Mouse (Mus musculus) leukemia stem cell, adult 10-12 weeks (primary cell): ENCODE results near the gene Olfr813. TPM values are rescaled to one million over a fixed set of nuclear protein-coding genes. Genes with fewer than 3 reads are reported as not detected.

Experiments used
- polyA plus RNA-seq: library from polyadenylated mRNA; stranded (reverse); fragments of >175 nt; gene quantifications from 2 replicates; pipeline ENCODE4 v1.2.3, GENCODE M21; 2012; ENCODE audit warnings: low replicate concordance

Olfr813 gene
- polyA plus RNA-seq: not detected in 2 replicates

DNA sequence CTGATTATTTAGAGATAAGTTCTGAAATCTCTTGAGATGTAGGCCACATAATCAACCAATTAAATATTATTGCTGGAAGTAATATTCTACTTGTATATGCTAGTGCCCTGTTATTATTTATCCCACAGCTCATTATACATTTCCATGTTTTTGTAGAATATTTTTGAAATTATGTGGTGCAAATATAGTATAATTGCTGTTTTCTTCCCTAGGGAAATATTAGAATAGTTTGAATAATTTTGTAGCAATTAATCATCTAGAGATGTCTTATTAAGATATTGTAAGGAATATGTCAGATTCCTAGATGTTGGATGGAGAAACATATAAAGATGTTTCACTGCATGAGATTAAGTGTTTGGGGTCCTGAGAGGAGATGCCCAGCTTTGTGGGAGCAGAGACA is at the start of gene Olfr813:
Gene Olfr813, plus strand, starts transcription at position 301 of the 400 bp plus-strand sequence.

DNA sequence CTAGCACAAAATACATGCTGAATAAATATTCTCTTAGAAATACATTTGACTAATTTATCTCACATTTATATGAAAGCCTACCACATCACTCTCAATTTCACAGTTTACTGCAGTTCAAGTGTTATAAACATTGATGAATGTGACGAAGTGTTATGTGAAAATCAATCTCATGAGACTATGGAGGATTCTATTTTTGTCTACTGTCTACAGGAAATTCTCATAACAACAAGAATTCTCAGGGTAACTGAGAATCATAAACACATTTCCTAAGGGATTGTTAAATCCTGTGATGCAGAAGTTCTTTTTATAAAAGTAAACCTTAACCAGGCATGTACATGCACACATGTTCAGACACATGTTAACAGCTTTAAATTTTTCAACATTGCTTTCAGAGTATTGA is 9.2 kb upstream of the Olfr813 start, which contains the start of gene Olfr812:
Gene Olfr812, minus strand, starts transcription at position 101 of the 400 bp plus-strand sequence.

DNA sequence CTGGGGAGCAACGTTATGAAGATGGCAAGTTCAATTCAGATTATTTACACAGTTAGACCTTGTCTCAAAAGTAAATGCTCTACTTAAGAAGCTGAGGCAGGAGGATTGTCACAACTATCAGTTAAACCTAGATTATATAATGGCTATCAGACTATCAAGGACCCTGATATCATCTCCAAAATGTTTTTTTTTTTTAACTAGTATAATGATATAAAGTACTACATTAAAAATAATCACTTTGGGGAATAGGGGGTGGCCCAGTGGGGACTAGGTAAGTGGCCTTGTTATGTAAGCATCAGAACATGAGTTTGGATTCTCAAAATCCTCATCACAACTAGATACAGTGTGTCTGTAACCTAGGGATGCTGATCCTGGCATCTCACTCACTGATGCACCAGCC is 24.6 kb downstream of the Olfr813 start, which contains the start of gene Olfr814:
Gene Olfr814, minus strand, starts transcription at position 101 of the 400 bp plus-strand sequence.

DNA sequence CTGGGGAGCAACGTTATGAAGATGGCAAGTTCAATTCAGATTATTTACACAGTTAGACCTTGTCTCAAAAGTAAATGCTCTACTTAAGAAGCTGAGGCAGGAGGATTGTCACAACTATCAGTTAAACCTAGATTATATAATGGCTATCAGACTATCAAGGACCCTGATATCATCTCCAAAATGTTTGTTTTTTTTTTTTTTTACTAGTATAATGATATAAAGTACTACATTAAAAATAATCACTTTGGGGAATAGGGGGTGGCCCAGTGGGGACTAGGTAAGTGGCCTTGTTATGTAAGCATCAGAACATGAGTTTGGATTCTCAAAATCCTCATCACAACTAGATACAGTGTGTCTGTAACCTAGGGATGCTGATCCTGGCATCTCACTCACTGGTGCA is 50.6 kb downstream of the Olfr813 start, which contains the start of gene Olfr815:
Gene Olfr815, minus strand, starts transcription at position 101 of the 400 bp plus-strand sequence.

Other genes with a start within 250 kb of the Olfr813 start
- gene Olfr796, start 242.8 kb upstream of the Olfr813 start, polyA plus RNA-seq: not detected in 2 replicates
- gene Olfr798, start 227.4 kb upstream of the Olfr813 start, polyA plus RNA-seq: not detected in 2 replicates
- not detected in 2 replicates for gene Olfr799, start 217.9 kb upstream of the Olfr813 start, polyA plus RNA-seq
- gene Olfr800, start 197.7 kb upstream of the Olfr813 start, polyA plus RNA-seq: not detected in 2 replicates
- gene Olfr801, start 181.5 kb upstream of the Olfr813 start, polyA plus RNA-seq: 0.06 TPM in 1 of 2 replicates, not detected in the other
- 0.05 TPM in 1 of 2 replicates, not detected in the other for gene Olfr802, start 167.2 kb upstream of the Olfr813 start, polyA plus RNA-seq
- not detected in 2 replicates for gene Olfr803, start 161.1 kb upstream of the Olfr813 start, polyA plus RNA-seq
- not detected in 2 replicates for gene Olfr804, start 152.2 kb upstream of the Olfr813 start, polyA plus RNA-seq
- gene Olfr805, start 126.0 kb upstream of the Olfr813 start, polyA plus RNA-seq: not detected in 2 replicates
- not detected in 2 replicates for gene Olfr806, start 113.4 kb upstream of the Olfr813 start, polyA plus RNA-seq
- not detected in 2 replicates for gene Olfr807, start 97.6 kb upstream of the Olfr813 start, polyA plus RNA-seq
- gene Olfr808, start 89.9 kb upstream of the Olfr813 start, polyA plus RNA-seq: not detected in 2 replicates
- not detected in 2 replicates for gene Olfr809, start 80.7 kb upstream of the Olfr813 start, polyA plus RNA-seq
- not detected in 2 replicates for gene Olfr810, start 60.5 kb upstream of the Olfr813 start, polyA plus RNA-seq
- gene Olfr811, start 51.0 kb upstream of the Olfr813 start, polyA plus RNA-seq: not detected in 2 replicates
- gene Olfr812, start 9.3 kb upstream of the Olfr813 start, polyA plus RNA-seq: not detected in 2 replicates
- gene Olfr814, start 24.5 kb downstream of the Olfr813 start, polyA plus RNA-seq: not detected in 2 replicates
- gene Olfr815, start 50.5 kb downstream of the Olfr813 start, polyA plus RNA-seq: not detected in 2 replicates
- not detected in 2 replicates for gene Olfr816, start 60.2 kb downstream of the Olfr813 start, polyA plus RNA-seq
- not detected in 2 replicates for gene Olfr818, start 93.7 kb downstream of the Olfr813 start, polyA plus RNA-seq
- not detected in 2 replicates for gene Olfr819, start 111.9 kb downstream of the Olfr813 start, polyA plus RNA-seq
- gene Olfr247, start 120.8 kb downstream of the Olfr813 start, polyA plus RNA-seq: not detected in 2 replicates
- not detected in 2 replicates for gene Gm10310, start 129.7 kb downstream of the Olfr813 start, polyA plus RNA-seq
- not detected in 2 replicates for gene Olfr820, start 157.3 kb downstream of the Olfr813 start, polyA plus RNA-seq
- not detected in 2 replicates for gene Olfr821, start 175.0 kb downstream of the Olfr813 start, polyA plus RNA-seq
- gene Olfr822, start 215.8 kb downstream of the Olfr813 start, polyA plus RNA-seq: not detected in 2 replicates